Mouse (Mus musculus) urinary bladder, postnatal 10 days (tissue): ENCODE results near the gene Prkcg.
"Not testable (repeated sequence)": the region's sequence is repeated elsewhere in the genome, so short reads cannot be mapped to it uniquely, and the experiment has no call there.

Source experiments
- DNase-seq: peaks from one replicate; pipeline ENCODE4 v3.0.0; 2022; ENCODE audit warnings: low spot score

Prkcg gene

GRCm38 (mm10) chr7:3288976-3289970 is at the start of gene Prkcg, which contains the start of gene Myadm:
Prkcg (plus strand) TSS chr7:3289179.
Myadm (plus strand) TSS chr7:3289080.
- peak; percentile 26 for DNase-seq

DNA sequence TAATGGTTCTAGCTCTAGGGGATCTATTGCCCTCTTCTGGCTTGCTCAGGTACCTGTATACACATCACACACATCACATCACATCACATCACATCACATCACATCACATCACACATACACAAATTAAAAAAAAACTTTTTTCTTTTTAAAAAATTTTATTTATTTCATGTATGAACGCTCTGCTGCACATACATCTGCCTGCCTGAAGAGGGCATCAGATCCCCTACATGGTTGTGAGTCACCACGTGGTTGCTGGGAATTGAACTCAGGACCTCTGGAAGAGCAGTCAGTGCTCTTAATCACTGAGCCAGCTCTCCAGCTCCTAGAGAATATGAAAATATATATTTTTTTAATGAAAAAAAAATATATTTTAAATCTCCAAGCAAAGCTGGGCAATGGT is 49.8 kb upstream of the Prkcg start:
- no peak for DNase-seq

DNA sequence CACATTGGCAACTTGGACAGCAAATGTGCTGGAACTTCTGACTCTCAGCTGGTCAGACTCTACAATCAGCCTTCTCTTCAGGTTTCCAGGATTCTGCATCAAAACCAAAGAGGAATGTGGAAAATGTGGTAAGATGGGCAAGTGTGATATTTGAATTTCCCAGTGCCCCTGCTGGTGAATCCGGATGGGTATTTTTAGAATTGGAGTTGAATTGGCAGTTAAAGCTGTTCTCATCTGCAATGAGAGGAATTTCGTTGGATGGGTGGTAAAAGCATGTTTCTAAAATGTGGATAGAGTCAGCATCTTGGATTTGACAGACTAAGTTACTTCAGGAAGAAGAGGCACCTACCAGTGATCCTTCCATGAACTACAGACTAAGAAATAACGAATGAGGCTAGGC is 28.3 kb upstream of the Prkcg start:
- DNase-seq, result no peak

- DNase-seq, result no peak
These were observed 27.5 kb upstream of the Prkcg start for GRCm38 (mm10) chr7:3261446-3261845.

GRCm38 (mm10) chr7:3262789-3263188 is 26.2 kb upstream of the Prkcg start:
- DNase-seq, result no peak

GRCm38 (mm10) chr7:3264390-3265022 is 24.5 kb upstream of the Prkcg start:
- no peak for DNase-seq

- DNase-seq, result no peak
These were observed 23.7 kb upstream of the Prkcg start for GRCm38 (mm10) chr7:3265311-3265710.

- no peak for DNase-seq
These were observed 21.7 kb upstream of the Prkcg start for GRCm38 (mm10) chr7:3267261-3267660.

DNA sequence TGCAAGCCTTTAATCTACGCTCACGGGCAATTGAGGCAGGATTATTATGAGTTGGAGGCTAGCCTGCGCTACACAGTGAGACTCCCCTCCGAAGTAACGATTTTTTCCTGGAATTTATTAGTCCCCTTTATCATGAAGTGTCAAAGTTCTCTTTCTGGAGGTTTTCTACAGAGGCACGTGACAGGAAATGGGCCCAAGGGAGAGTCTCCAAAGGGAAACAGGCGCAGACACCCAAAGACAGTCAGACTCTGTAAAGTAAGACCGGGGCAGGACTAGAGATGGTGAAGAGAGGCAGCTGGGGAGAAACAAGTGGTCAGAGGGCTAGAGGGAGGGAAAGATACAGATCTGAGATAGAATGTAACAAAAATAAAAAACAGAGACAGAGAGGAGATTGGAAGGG is 21.1 kb upstream of the Prkcg start:
- DNase-seq, result no peak

DNA sequence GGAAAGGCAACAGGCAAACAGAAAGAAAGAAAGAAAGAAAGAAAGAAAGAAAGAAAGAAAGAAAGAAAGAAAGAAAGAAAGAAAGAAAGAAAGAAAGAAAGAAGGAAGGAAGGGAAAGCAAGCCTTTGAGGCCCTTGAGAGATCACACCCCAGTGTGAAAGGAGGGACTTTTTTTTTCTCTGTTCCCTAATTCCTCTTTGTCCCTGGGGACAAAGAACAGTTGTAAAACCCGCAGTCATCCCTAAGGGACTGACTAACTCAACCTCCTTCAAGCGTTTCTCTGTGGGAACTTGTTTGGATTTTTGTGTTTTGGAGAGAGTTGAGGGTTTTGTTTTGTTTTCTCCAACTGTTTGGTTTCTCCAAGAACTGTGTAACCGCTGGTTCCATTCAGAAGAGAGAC is 20.7 kb upstream of the Prkcg start:
- no peak for DNase-seq

DNA sequence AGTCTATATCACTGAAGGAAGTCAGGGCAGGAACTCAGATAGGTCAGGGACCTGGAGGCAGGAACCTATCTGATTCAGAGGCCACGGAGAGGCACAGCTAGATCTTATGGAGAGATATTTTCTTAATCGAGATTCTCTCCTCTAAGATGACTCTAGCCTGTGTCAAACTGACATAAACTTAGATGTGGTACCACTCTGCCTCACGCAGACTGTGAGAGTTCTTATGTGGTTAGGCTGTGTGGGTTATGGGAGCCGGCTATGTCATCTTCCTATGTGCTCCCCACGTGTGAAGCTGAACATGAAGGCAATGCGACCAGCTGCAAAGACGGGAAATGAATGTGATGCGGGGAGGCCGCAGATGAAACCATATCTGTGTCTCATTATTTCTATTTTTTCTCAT is 16.8 kb upstream of the Prkcg start:
- DNase-seq, result no peak

DNA sequence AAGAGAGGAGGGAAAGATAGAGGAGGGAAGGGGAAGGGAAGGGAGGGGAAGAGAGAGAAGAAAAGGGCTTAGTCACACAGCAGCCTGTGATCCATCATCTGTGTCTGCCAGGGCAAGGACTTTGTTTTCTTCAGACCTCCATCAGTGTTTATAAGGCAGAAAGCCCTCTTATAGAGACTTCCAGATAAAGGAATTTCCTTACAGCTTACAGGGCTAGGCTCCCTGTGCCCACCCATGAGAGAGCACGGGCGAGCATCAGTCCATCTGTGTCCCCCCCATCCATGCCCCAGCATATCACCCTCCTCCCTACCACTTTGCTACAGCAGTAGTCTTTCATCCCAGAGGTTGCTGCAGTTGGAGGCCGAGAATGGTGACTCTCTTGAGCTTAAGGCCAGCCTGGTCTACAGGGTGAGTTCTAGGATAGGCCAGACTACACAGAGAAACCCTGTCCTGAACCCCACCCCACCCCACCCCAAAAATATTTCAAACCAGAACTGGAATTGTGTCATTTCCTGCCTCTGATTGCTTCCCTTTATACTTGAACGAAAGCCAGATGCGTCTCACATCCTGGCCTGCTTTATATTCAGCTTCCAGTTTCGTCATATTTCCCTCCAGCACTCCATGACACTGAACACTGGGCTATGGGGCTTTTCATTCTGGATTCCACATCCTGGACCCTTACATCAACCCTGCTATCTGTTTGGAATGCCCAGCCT is 13.4 kb upstream of the Prkcg start:
- DNase-seq, result no peak

GRCm38 (mm10) chr7:3276781-3277180 is 12.2 kb upstream of the Prkcg start:
- DNase-seq, result not testable (repeated sequence)

GRCm38 (mm10) chr7:3280080-3280653 is 8.8 kb upstream of the Prkcg start:
- no peak for DNase-seq

DNA sequence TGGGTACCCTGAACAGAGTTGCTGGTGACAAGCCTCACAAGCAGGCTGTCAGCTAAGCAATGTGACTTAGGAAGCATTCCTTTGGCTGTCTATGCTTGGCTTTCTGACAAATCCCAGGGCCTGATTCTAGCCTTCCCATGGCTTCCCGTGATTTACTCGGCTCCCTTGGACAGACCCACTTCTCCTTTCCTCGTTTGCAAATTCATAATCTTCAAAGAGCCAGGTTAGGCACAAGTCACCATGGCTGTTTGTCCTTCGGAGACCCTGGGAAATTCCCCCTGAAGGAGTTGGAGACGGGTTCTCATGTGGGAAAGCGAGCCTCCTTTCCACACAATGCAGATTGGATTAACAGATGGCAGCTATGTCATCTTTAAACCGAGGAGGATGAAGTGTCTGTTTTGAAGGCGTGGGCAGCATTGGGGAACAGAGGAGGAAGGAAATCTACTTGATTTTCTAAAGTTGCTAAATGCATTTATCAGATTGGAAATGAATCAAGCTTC is 8.3 kb upstream of the Prkcg start:
- DNase-seq, result no peak

GRCm38 (mm10) chr7:3281741-3282140 is 7.2 kb upstream of the Prkcg start:
- no peak for DNase-seq

- DNase-seq, result no peak
These were observed 5.7 kb upstream of the Prkcg start for GRCm38 (mm10) chr7:3283081-3283875.

DNA sequence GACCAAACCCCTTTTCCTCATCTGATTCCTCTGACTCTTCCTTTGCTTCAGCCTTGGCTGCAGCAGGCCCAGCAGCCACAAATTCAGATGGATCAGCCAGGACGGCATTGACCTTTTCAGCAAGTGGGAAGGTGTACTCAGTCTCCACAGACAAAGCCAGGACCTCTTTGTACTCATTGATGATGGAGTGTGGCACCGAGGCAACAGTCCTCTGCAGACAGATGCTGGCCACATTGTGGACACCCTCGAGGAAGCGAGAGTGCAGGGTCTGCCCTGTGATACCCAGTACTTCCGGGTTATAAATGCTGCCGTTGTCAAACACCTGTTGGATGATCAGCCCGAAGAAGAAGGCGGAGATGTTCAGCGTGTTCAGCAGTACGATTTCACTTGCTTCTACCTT is 4.4 kb upstream of the Prkcg start:
- DNase-seq, result no peak

DNA sequence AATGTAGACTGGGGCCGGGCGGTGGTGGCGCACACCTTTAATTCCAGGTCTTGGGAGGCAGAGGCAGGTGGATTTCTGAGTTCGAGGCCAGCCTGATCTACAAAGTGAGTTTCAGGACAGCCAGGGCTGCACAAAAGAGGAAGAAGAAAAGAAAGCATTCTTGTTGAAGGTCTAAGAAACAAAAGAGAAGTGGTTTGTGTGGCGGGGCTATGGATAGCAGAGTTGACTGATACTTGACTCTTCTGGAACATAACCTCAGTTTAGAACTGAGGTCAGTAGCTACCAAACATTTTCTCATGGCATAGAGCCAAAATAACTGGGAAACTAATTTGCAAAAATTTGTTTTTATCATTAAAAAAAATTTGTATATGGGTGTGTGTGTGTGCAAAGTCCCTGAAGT is 2.9 kb upstream of the Prkcg start:
- DNase-seq, result no peak

- no peak for DNase-seq
These were observed 1.8 kb upstream of the Prkcg start for GRCm38 (mm10) chr7:3287186-3287585.
